Mouse (Mus musculus) adrenal gland, postnatal 4 days (tissue): Measurements from ENCODE around the gene Dtx3. TPM values are rescaled to one million over a fixed set of nuclear protein-coding genes. Genes with fewer than 3 reads are reported as not detected.

Experiments
- DNase-seq, 2 experiments: peaks; one replicate each; pipeline ENCODE4 v3.0.0; 2021 to 2022; ENCODE audit warnings: low spot score in 2 of 2, mixed read lengths in 2 of 2
- total RNA-seq, 2 experiments: library from RNA; stranded (reverse); gene quantifications; 2 replicates each; pipeline ENCODE4 v1.2.3; 2021

Gene Dtx3
- total RNA-seq, 2 experiments from 2014 or later, result 111 to 126 TPM

DNA sequence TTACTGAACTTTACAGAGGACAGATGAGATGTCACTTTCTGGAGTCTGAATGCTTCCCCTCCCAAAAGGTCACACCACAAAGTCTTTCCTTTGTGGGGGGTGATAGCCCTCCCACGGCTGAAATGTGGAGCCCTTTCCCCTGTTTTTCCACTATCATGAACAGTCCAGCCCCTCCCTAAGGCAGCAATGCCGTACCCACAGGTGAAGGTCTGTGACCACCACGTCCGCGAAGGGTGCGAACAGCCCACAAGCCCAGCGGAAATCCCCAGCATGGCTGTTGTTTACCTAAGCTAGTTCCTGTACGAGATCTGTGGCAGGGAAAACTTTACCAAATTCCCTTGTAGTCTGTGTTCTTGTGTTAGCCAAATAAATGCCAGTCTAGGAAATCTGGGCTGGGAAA lies 54.0 kb downstream of the Dtx3 start:
- no peak for DNase-seq

- no peak for DNase-seq
These were observed 54.6 kb downstream of the Dtx3 start for GRCm38 (mm10) chr10:127140971-127141370.

Other genes with a start within 250 kb of the Dtx3 start
- gene Ctdsp2, start 217.0 kb downstream of the Dtx3 start, total RNA-seq, result 100 to 1,000 TPM; 244 to 246 TPM
- under 1 TPM; 0.67 to 0.90 TPM for gene Avil, start 195.0 kb downstream of the Dtx3 start, total RNA-seq
- gene Tsfm, start 164.9 kb downstream of the Dtx3 start, total RNA-seq, result 10 to 100 TPM; 67.0 to 70.6 TPM
- gene Mettl1, start 154.3 kb downstream of the Dtx3 start, total RNA-seq, result 10 to 100 TPM; 20.5 to 23.2 TPM
- under 1 TPM; 0.40 to 0.53 TPM for gene Eef1akmt3, start 154.2 kb downstream of the Dtx3 start, total RNA-seq
- 1 to 10 TPM; 1.1 to 1.2 TPM for gene Cyp27b1, start 147.5 kb downstream of the Dtx3 start, total RNA-seq
- gene March9, start 135.5 kb downstream of the Dtx3 start, total RNA-seq, result 10 to 100 TPM; 11.3 to 12.1 TPM
- 100 to 1,000 TPM; 444 to 449 TPM for gene Cdk4, start 132.2 kb downstream of the Dtx3 start, total RNA-seq
- gene Tspan31, start 125.5 kb downstream of the Dtx3 start, total RNA-seq, result 10 to 100 TPM; 87.6 to 96.4 TPM
- 1 to 10 TPM; 3.6 to 4.1 TPM for gene Agap2, start 120.4 kb downstream of the Dtx3 start, total RNA-seq
- gene Os9, start 74.6 kb downstream of the Dtx3 start, total RNA-seq, result 100 to 1,000 TPM; 109 to 112 TPM
- 10 to 100 TPM; 10.6 to 11.7 TPM for gene B4galnt1, start 30.5 kb downstream of the Dtx3 start, total RNA-seq
- gene Slc26a10, start 15.1 kb downstream of the Dtx3 start, total RNA-seq, result 1 to 10 TPM; 1.6 to 3.0 TPM
- gene Arhgef25, start 5.6 kb downstream of the Dtx3 start, total RNA-seq, result 10 to 100 TPM; 34.7 to 45.3 TPM
- 10 to 100 TPM; 37.5 to 39.8 TPM for gene Pip4k2c, start 15.9 kb upstream of the Dtx3 start, total RNA-seq
- gene Kif5a, start 67.6 kb upstream of the Dtx3 start, total RNA-seq, result 10 to 100 TPM; 23.5 to 28.4 TPM
- gene Dctn2, start 70.6 kb upstream of the Dtx3 start, total RNA-seq, result 100 to 1,000 TPM; 191 to 198 TPM
- gene Mbd6, start 93.3 kb upstream of the Dtx3 start, total RNA-seq, result 10 to 100 TPM; 89.7 to 92.6 TPM
- gene Mars, start 116.1 kb upstream of the Dtx3 start, total RNA-seq, result 10 to 100 TPM; 85.5 to 89.5 TPM
- gene Arhgap9, start 126.2 kb upstream of the Dtx3 start, total RNA-seq, result 1 to 10 TPM; 2.9 to 4.2 TPM
- 10 to 100 TPM; 16.4 to 17.2 TPM for gene Gli1, start 146.2 kb upstream of the Dtx3 start, total RNA-seq
- gene Inhbe, start 158.7 kb upstream of the Dtx3 start, total RNA-seq, result 1 to 10 TPM in 1 of 2 experiments, under 1 TPM in 1; 0.06 to 2.5 TPM
- gene Inhbc, start 174.7 kb upstream of the Dtx3 start, total RNA-seq, result 1 to 10 TPM in 1 of 2 experiments, not detected in 1; 5.8 TPM
- 100 to 1,000 TPM; 157 to 164 TPM for gene R3hdm2, start 184.6 kb upstream of the Dtx3 start, total RNA-seq